Mouse (Mus musculus): ENCODE results near the gene Ghdc.

DNA sequence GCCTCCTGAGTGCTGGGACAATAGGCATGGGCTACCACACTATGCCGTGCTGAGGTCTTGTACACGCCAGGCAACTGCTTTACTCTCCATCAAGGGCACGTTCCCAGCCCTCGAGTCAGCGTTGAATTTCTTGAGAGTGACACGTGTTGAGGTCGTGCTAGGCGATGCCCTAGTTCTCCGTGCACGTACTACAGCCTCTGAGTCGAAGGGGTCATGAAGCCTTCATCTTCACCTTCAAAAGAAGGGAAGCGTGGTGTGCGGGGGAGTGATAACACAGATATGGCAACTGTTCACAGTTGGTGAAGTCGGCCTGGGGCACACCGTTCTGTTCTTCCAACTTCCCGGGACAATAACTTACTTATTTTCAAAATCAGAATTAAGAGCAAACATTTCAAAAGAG lies 48.9 kb upstream of the Ghdc start:
- no peak for TF ChIP-seq EP300 (IDR thresholded peaks at IDR 0.05)
- no peak for TF ChIP-seq CTCF (IDR thresholded peaks at IDR 0.05)

All from lung, postnatal 0 days (tissue).